Mouse (Mus musculus): Measurements from ENCODE around the gene Sipa1l1. TPM values are rescaled to one million over a fixed set of nuclear protein-coding genes. Genes with fewer than 3 reads are reported as not detected.

Gene Sipa1l1
- total and polyA plus RNA-seq, 3 experiments = 13.6 to 36.7 (median 23.6) TPM

- DNase-seq (ENCODE audit: extremely low read depth) = no peak
- Histone ChIP-seq H3K79me2 (replicated peaks; ENCODE audit: control insufficient read depth, extremely low read depth, insufficient read depth, poor library complexity, severe bottlenecking) (peaks cover 4% of the 10 kb centered on the region; the same call in 1 of the 2 replicates), H3K4me3 (replicated peaks in 1 of 3; ENCODE audit: low read depth in 2 of 3, low read length in 2 of 3, poor library complexity in 1 of 3) (no peak overlapping the region), H3K4me2 (ENCODE audit: insufficient read depth, low read depth, poor library complexity, severe bottlenecking) (no peak overlapping the region), H3K9me3 (replicated peaks; ENCODE audit: low read length) (no peaks in the 10 kb centered on the region), H3K27ac (ENCODE audit: insufficient read depth, low read depth) (no peak overlapping the region), H3K4me1 (ENCODE audit: control insufficient read depth in 1 of 2, insufficient read depth in 2 of 2) (peaks cover 7 to 41% of the 10 kb centered on the region in 2 experiments; a peak in 2 of 4 replicates), H3K27me3 (replicated peaks) (no peaks in the 10 kb centered on the region), H3K9ac (ENCODE audit: insufficient read depth, low read depth) (no peak overlapping the region), H3K36me3 (replicated peaks in 1 of 2; ENCODE audit: control insufficient read depth in 1 of 2, insufficient read depth in 1 of 2, low read length in 1 of 2) (peaks cover 0 to 43% of the 10 kb centered on the region in 2 experiments)
- in situ Hi-C loops (cut with MboI; ENCODE audit: low pct_ligation_motif_present, low pct_unique_long_range_greater_than_20kb, low sequenced_read_pairs) = no loop called here
- no peak for TF ChIP-seq NRF1 (IDR thresholded peaks at IDR 0.05; ENCODE audit: low read depth, low read length)
- TF ChIP-seq IRF4 (IDR thresholded peaks at IDR 0.05; ENCODE audit: low read depth, low read length) = no peak
- no peak for TF ChIP-seq EP300 (IDR thresholded peaks at IDR 0.05; ENCODE audit: low read length)
- no peak for TF ChIP-seq MAZ (IDR thresholded peaks at IDR 0.05; ENCODE audit: low read depth, low read length)
- no peak for TF ChIP-seq ZNF384 (IDR thresholded peaks at IDR 0.05; ENCODE audit: low read depth, low read length)
- no peak for TF ChIP-seq GABPA (IDR thresholded peaks at IDR 0.05; ENCODE audit: insufficient replicate concordance, low read depth, low read length)
- TF ChIP-seq CHD1 (IDR thresholded peaks at IDR 0.05; ENCODE audit: low read depth, low read length) = no peak
- TF ChIP-seq POLR2A (IDR thresholded peaks at IDR 0.05; ENCODE audit: low read depth, low read length) = no peak
- TF ChIP-seq KAT2A (IDR thresholded peaks at IDR 0.05; ENCODE audit: insufficient replicate concordance, low read length) = no peak
- TF ChIP-seq ETS1 (conservative IDR thresholded peaks at IDR 0.05; ENCODE audit: low read depth, low read length) = no peak
- no peak for TF ChIP-seq SIN3A (IDR thresholded peaks at IDR 0.05; ENCODE audit: low read length)
- TF ChIP-seq MXI1 (IDR thresholded peaks at IDR 0.05; ENCODE audit: low read depth, low read length) = no peak
- no peak for TF ChIP-seq ZC3H11A (IDR thresholded peaks at IDR 0.05; ENCODE audit: low read depth, low read length)
- no peak for TF ChIP-seq RCOR1 (conservative IDR thresholded peaks at IDR 0.05; ENCODE audit: low read depth, low read length)
- no peak for TF ChIP-seq MAX (IDR thresholded peaks at IDR 0.05; ENCODE audit: low read length)
- no peak for TF ChIP-seq NELFE (IDR thresholded peaks at IDR 0.05; ENCODE audit: low read depth, low read length)
- no peak for TF ChIP-seq POLR2AphosphoS2 (IDR thresholded peaks at IDR 0.05; ENCODE audit: low read depth, low read length)
- TF ChIP-seq E2F4 (IDR thresholded peaks at IDR 0.05; ENCODE audit: insufficient replicate concordance, low read depth, low read length) = no peak
- no peak for TF ChIP-seq ZKSCAN1 (IDR thresholded peaks at IDR 0.05; ENCODE audit: borderline replicate concordance, low read depth, low read length)
- dilution Hi-C loops (cut with MboI; ENCODE audit: extremely low pct_ligation_motif_present, extremely low pct_unique_long_range_greater_than_20kb, low sequenced_read_pairs) = no loop called here
Measured at GRCm38 (mm10) chr12:82175709-82176108, 6.6 kb downstream of the Sipa1l1 start.

- H3K9ac ChIP-seq (ENCODE audit: insufficient read depth, low read depth) = no peak overlapping the region
- in situ Hi-C loops (cut with MboI; ENCODE audit: low pct_ligation_motif_present, low pct_unique_long_range_greater_than_20kb, low sequenced_read_pairs) = no loop called here
- DNase-seq (ENCODE audit: extremely low read depth) = no peak
- H3K4me1 ChIP-seq (ENCODE audit: control insufficient read depth in 1 of 2, insufficient read depth in 2 of 2) = peaks cover 7 to 18% of the 10 kb centered on the region in 2 experiments; a peak in 2 of 4 replicates
- dilution Hi-C loops (cut with MboI; ENCODE audit: extremely low pct_ligation_motif_present, extremely low pct_unique_long_range_greater_than_20kb, low sequenced_read_pairs) = no loop called here
- H3K4me3 ChIP-seq (replicated peaks in 1 of 3; ENCODE audit: low read depth in 2 of 3, low read length in 2 of 3, poor library complexity in 1 of 3) = no peak overlapping the region
- no peak for TF ChIP-seq KAT2A (IDR thresholded peaks at IDR 0.05; ENCODE audit: insufficient replicate concordance, low read length)
- TF ChIP-seq USF2 (conservative IDR thresholded peaks at IDR 0.05; ENCODE audit: low read depth, low read length) = no peak
- TF ChIP-seq MYC (IDR thresholded peaks at IDR 0.05; ENCODE audit: low read depth, low read length) = no peak
- TF ChIP-seq NELFE (IDR thresholded peaks at IDR 0.05; ENCODE audit: low read depth, low read length) = no peak
- no peak for TF ChIP-seq MAFK (IDR thresholded peaks at IDR 0.05; ENCODE audit: insufficient replicate concordance, low read length)
- TF ChIP-seq POLR2A (IDR thresholded peaks at IDR 0.05; ENCODE audit: low read depth, low read length) = no peak
- TF ChIP-seq TBP (conservative IDR thresholded peaks at IDR 0.05; ENCODE audit: low read depth, low read length) = no peak
- TF ChIP-seq GABPA (IDR thresholded peaks at IDR 0.05; ENCODE audit: insufficient replicate concordance, low read depth, low read length) = no peak
- TF ChIP-seq IRF4 (IDR thresholded peaks at IDR 0.05; ENCODE audit: low read depth, low read length) = no peak
- no peak for TF ChIP-seq SIN3A (IDR thresholded peaks at IDR 0.05; ENCODE audit: low read length)
- TF ChIP-seq CTCF (conservative IDR thresholded peaks at IDR 0.05 in 1 of 2, IDR thresholded peaks at IDR 0.05 in 1 of 2; ENCODE audit: low read depth in 2 of 2, low read length in 2 of 2) = no peak
- TF ChIP-seq CHD2 (IDR thresholded peaks at IDR 0.05; ENCODE audit: low read length) = no peak
- TF ChIP-seq CHD1 (IDR thresholded peaks at IDR 0.05; ENCODE audit: low read depth, low read length) = no peak
- no peak for TF ChIP-seq HCFC1 (IDR thresholded peaks at IDR 0.05; ENCODE audit: low read depth, low read length)
- TF ChIP-seq MAX (IDR thresholded peaks at IDR 0.05; ENCODE audit: low read length) = no peak
- no peak for TF ChIP-seq USF1 (IDR thresholded peaks at IDR 0.05; ENCODE audit: low read depth, low read length)
- TF ChIP-seq ZC3H11A (IDR thresholded peaks at IDR 0.05; ENCODE audit: low read depth, low read length) = no peak
- TF ChIP-seq EP300 (IDR thresholded peaks at IDR 0.05; ENCODE audit: low read length) = no peak
- no peak for TF ChIP-seq MXI1 (IDR thresholded peaks at IDR 0.05; ENCODE audit: low read depth, low read length)
- no peak overlapping the region for H3K4me2 ChIP-seq (ENCODE audit: insufficient read depth, low read depth, poor library complexity, severe bottlenecking)
- peaks cover 4 to 49% of the 10 kb centered on the region in 2 experiments for H3K36me3 ChIP-seq (replicated peaks in 1 of 2; ENCODE audit: control insufficient read depth in 1 of 2, insufficient read depth in 1 of 2, low read length in 1 of 2)
- no peaks in the 10 kb centered on the region for H3K27me3 ChIP-seq (replicated peaks)
- peaks cover 2% of the 10 kb centered on the region for H3K9me3 ChIP-seq (replicated peaks; ENCODE audit: low read length)
- H3K27ac ChIP-seq (ENCODE audit: insufficient read depth, low read depth) = no peak overlapping the region
- no peaks in the 10 kb centered on the region for H3K79me2 ChIP-seq (replicated peaks; ENCODE audit: control insufficient read depth, extremely low read depth, insufficient read depth, poor library complexity, severe bottlenecking)
Measured at GRCm38 (mm10) chr12:82178636-82179035, 9.5 kb downstream of the Sipa1l1 start.
